Mouse (Mus musculus): ENCODE measurements around the gene Mtmr12. TPM values are rescaled to one million over a fixed set of nuclear protein-coding genes. Genes with fewer than 3 reads are reported as not detected.
"Not testable (repeated sequence)": the region's sequence is repeated elsewhere in the genome, so short reads cannot be mapped to it uniquely, and the experiment has no call there.

The Mtmr12 gene
- polyA plus RNA-seq, 1 experiment from 2014 or later: 6.5 TPM

DNA sequence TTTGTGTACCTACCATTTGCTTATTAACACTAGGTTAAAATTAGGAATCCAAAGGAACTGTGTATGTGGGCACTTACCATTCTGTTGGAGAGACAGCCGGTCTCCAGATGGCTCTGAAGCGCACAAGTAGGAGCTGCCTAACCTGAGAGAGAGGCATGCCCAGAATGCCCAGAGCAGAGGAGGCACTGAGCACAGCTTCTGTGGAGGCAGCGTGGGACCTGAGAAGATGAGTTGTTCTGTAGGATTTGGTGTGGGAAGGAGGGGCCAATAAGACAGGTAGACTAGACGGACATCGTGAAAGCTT, 10.5 kb downstream of the Mtmr12 start:
- H3K9ac ChIP-seq (replicated peaks): no peak overlapping the region
- no peaks in the 10 kb centered on the region for H3K27me3 ChIP-seq (replicated peaks)
- no peak overlapping the region for H3K4me2 ChIP-seq
- H3K4me1 ChIP-seq: peaks cover 12% of the 10 kb centered on the region
- H3K27ac ChIP-seq (replicated peaks): no peak overlapping the region
- no peaks in the 10 kb centered on the region for H3K36me3 ChIP-seq
- 89% methylated on average over 5 of the region's 5 CpGs for WGBS
- ATAC-seq (ENCODE audit: low FRiP score): no peak
- H3K9me3 ChIP-seq (replicated peaks): no peaks in the 10 kb centered on the region
- H3K4me3 ChIP-seq (replicated peaks): no peak overlapping the region

DNA sequence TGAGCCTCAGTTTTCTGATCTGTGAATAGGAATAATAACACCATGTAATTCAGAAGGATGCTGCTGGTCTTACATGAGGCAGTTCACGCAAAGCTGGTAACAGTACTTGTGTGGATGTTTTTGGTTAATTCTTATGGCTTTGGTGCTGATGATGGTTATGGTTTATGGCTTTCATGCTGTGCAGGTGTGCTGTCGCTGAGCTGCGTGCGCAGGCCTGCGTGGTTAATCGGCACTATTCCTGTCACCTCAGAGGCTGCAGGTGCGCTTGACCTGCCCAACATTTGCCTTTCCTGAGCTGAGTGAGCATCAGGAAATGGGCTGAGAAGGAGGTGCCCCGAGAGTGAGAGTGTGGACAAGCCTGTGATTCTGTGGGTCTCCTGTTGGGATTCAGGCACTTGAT, 11.3 kb downstream of the Mtmr12 start:
- H3K36me3 ChIP-seq: no peaks in the 10 kb centered on the region
- no peak overlapping the region for H3K27ac ChIP-seq (replicated peaks)
- ATAC-seq (ENCODE audit: low FRiP score): no peak
- H3K9ac ChIP-seq (replicated peaks): no peak overlapping the region
- WGBS: 96% methylated on average over 8 of the region's 8 CpGs
- peaks cover 12% of the 10 kb centered on the region for H3K4me1 ChIP-seq
- H3K4me2 ChIP-seq: no peak overlapping the region
- H3K4me3 ChIP-seq (replicated peaks): no peak overlapping the region
- H3K9me3 ChIP-seq (replicated peaks): no peaks in the 10 kb centered on the region
- H3K27me3 ChIP-seq (replicated peaks): no peaks in the 10 kb centered on the region

DNA sequence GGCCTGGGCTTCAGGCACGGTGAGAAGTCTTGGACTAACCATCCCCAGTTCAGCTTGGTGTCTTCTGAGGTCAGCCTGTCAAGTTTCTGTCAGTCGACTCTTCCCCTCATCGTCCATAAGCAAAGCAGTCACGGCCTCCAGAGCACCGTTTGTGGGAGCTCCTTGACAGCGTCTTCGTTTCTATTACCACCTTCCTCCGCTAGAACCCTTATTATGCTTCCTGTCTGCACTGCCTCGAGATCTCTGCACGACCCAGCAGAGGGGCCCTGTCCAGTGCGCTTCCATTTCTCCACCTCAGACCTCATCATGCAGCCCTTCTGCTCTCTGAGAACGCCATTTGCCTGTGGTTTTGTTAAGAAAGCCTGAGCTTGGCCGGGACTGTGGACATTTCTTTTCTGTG, 12.0 kb downstream of the Mtmr12 start:
- Histone ChIP-seq H3K4me2 (no peak overlapping the region), H3K27ac (replicated peaks) (no peak overlapping the region), H3K9ac (replicated peaks) (no peak overlapping the region), H3K36me3 (no peaks in the 10 kb centered on the region), H3K9me3 (replicated peaks) (no peaks in the 10 kb centered on the region), H3K27me3 (replicated peaks) (no peaks in the 10 kb centered on the region), H3K4me1 (peaks cover 7% of the 10 kb centered on the region), H3K4me3 (replicated peaks) (no peak overlapping the region)
- 80% methylated on average over 13 of the region's 13 CpGs for whole genome bisulfite sequencing
- no peak for ATAC-seq (ENCODE audit: low FRiP score)

DNA sequence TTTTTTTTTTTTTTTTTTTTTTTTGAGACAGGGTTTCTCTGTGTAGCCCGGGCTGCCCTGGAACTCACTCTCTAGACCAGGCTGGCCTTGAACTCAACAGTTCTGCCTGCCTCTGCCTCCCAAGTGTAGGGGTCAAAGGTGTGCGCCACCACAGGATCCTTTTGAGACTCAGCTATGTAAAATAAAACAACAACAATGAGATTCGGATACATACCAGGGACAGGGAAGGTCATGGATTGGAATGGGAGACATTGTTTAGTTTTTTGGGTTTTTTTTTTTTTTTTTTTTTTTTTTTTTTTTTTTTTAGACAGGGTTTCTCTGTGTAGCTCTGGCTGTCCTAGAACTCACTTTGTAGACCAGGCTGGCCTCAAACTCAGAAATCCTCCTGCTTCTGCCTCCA, 12.5 kb downstream of the Mtmr12 start:
- H3K27me3 ChIP-seq (replicated peaks); H3K36me3 ChIP-seq; ATAC-seq (ENCODE audit: low FRiP score); H3K4me2 ChIP-seq; H3K9me3 ChIP-seq (replicated peaks); H3K9ac ChIP-seq (replicated peaks); H3K27ac ChIP-seq (replicated peaks); H3K4me3 ChIP-seq (replicated peaks): not testable (repeated sequence)
- H3K4me1 ChIP-seq: peaks cover 12% of the 10 kb centered on the region
- 84% methylated on average over 3 of the region's 3 CpGs for WGBS

DNA sequence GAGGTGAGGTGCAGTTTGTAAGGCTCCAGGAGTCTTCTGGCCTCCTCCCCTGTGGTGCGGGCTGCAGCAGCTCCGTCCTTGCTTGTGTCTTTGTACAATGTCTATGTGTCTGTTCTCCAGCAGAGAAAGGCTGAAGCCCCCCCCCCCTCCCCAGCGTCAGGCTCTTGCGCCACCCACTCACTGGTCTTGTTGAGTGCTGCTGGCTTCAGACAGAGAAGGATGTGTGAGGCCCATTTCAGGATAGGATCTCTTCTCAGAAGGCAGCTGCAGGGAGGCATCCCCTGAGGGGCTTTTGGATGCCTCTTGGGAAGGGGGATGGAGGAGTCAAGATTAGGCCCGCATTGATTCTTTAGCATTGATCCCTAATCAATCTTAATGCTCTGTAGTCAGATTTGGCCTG, 13.0 kb downstream of the Mtmr12 start:
- H3K36me3 ChIP-seq: no peaks in the 10 kb centered on the region
- no peaks in the 10 kb centered on the region for H3K27me3 ChIP-seq (replicated peaks)
- H3K9me3 ChIP-seq (replicated peaks): no peaks in the 10 kb centered on the region
- no peak overlapping the region for H3K4me2 ChIP-seq
- no peak for ATAC-seq (ENCODE audit: low FRiP score)
- H3K9ac ChIP-seq (replicated peaks): no peak overlapping the region
- H3K27ac ChIP-seq (replicated peaks): no peak overlapping the region
- H3K4me1 ChIP-seq: peaks cover 17% of the 10 kb centered on the region
- H3K4me3 ChIP-seq (replicated peaks): no peak overlapping the region
- WGBS: 40% methylated on average over 5 of the region's 5 CpGs

DNA sequence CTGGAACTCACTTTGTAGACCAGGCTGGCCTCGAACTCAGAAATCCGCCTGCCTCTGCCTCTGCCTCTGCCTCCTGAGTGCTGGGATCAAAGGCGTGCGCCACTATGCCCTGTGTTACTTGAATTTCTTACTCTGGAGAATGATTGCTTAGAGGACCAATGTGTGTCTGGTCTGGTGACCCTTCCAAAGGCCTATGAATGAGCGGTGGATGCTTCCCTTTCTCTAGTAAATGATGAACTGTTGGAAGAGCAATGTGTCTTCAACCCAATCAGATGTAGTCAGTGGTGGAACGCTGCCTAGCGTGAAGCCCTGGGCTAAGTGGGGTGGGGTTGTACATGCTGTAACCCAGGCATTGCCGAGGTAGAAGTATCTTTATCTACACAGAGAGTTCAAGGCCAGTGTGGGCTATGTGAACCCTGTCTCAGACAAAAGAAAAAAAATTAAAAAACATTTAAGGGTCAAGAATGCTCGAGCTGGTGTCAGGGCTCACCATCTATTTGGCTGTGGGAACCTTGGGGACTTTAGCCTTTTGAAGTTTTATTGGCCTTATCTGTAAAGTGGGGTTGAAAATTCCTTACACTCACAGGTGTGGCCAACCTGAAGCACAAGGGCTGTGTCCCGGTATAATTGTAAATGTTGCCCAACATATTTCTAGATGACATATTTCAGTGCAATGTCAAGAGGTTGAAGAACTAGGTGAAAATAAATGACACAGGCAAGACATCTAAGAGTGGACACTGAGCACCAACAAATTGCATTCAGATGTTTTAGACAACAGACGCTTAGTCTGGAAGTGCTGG, 14.0 kb downstream of the Mtmr12 start:
- H3K4me3 ChIP-seq (replicated peaks): no peak overlapping the region
- H3K9me3 ChIP-seq (replicated peaks): no peaks in the 10 kb centered on the region
- ATAC-seq (ENCODE audit: low FRiP score): no peak
- H3K4me2 ChIP-seq: no peak overlapping the region
- no peaks in the 10 kb centered on the region for H3K36me3 ChIP-seq
- no peaks in the 10 kb centered on the region for H3K27me3 ChIP-seq (replicated peaks)
- H3K9ac ChIP-seq (replicated peaks): no peak overlapping the region
- H3K4me1 ChIP-seq: peaks cover 17% of the 10 kb centered on the region
- H3K27ac ChIP-seq (replicated peaks): no peak overlapping the region
- 92% methylated on average over 11 of the region's 11 CpGs for WGBS

DNA sequence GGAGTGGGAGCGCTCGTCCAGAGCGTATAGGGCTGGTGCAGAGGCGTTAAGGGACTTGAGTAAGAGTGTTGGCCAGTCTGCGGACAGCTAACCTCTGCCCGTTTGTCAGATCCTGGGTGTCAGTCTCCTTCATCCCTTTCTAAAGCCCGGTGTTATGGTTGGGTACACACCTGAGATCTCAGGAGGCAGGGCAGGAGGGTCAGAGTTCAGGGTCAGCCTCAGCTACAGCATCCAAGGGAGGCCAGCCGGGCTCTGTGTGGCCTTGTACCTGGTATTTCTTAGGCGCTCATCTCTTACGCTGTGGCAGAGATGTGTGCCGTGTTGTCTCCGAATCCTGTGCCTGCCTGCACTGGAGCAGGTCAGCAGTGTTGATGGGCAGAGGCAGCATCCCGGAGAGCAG, 16.3 kb downstream of the Mtmr12 start:
- no peaks in the 10 kb centered on the region for H3K27me3 ChIP-seq (replicated peaks)
- peaks cover 13% of the 10 kb centered on the region for H3K4me1 ChIP-seq
- no peak overlapping the region for H3K4me3 ChIP-seq (replicated peaks)
- no peaks in the 10 kb centered on the region for H3K9me3 ChIP-seq (replicated peaks)
- H3K27ac ChIP-seq (replicated peaks): no peak overlapping the region
- 91% methylated on average over 13 of the region's 13 CpGs for WGBS
- no peak for ATAC-seq (ENCODE audit: low FRiP score)
- no peak overlapping the region for H3K4me2 ChIP-seq
- H3K9ac ChIP-seq (replicated peaks): no peak overlapping the region
- H3K36me3 ChIP-seq: no peaks in the 10 kb centered on the region

DNA sequence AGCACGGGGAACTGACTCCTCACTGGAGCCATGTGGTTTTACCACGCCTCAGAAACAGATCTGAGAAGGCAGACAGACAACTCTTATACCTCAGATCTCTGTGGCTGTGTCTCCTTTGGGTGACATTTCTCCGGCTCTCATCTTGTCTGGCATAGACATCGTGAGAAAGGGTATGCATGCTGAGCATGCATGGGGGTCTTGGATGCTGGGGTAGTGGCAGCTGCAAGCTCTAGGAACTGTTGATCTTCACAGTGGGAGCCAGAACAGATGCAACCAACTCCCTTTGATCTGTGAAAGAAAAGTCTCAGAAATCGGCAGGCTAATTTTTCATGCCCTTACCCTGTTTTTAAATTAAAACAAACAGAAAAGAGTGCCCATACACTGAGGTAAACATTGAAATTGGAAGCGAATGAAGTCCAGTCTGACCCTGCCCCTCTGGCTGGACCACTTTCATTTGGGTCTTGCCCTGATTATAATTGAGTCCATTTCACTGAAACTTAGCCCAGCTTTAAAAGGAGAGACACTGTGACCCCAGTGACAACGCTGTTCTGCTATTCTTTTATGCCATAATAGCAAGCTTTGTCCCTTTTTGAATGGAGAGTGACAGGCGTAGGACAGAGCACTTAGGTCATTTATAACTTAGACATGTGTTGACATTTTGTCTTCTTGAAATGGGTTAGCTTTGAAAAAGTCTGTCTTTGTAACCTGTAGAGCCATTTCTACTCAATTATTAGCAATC, 17.9 kb downstream of the Mtmr12 start:
- H3K4me2 ChIP-seq: no peak overlapping the region
- no peaks in the 10 kb centered on the region for H3K27me3 ChIP-seq (replicated peaks)
- ATAC-seq (ENCODE audit: low FRiP score): no peak
- no peaks in the 10 kb centered on the region for H3K9me3 ChIP-seq (replicated peaks)
- peak overlapping the region; percentile 38; the same call in 1 of the 2 replicates for H3K27ac ChIP-seq (replicated peaks)
- WGBS: 14% methylated on average over 8 of the region's 8 CpGs
- H3K36me3 ChIP-seq: no peaks in the 10 kb centered on the region
- no peak overlapping the region for H3K9ac ChIP-seq (replicated peaks)
- no peak overlapping the region for H3K4me3 ChIP-seq (replicated peaks)
- H3K4me1 ChIP-seq: peaks cover 13% of the 10 kb centered on the region

DNA sequence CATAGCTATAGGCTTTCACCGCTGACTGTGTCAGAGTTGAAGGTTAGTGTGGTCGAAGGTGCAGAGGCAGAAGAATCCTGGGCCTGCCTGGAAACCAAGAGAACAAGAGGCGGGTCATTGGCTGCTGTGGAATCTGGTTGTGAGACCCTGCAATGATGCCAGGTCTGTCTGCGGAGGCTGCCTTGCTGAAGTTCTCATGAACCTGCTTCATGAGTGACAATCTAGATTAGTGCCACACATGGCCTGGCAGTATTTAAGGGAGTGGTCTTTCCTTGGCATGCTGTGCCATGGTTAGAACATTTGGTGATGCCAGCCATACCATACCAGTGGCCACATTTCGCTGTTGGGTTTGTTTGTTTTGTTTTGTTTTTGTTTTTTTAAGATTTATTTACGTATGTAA, 18.6 kb downstream of the Mtmr12 start:
- no peak overlapping the region for H3K4me3 ChIP-seq (replicated peaks)
- no peak overlapping the region for H3K9ac ChIP-seq (replicated peaks)
- no peak overlapping the region for H3K4me2 ChIP-seq
- H3K27ac ChIP-seq (replicated peaks): no peak overlapping the region
- no peaks in the 10 kb centered on the region for H3K27me3 ChIP-seq (replicated peaks)
- ATAC-seq (ENCODE audit: low FRiP score): no peak
- no peaks in the 10 kb centered on the region for H3K36me3 ChIP-seq
- peaks cover 13% of the 10 kb centered on the region for H3K4me1 ChIP-seq
- 64% methylated on average over 6 of the region's 6 CpGs for WGBS
- no peaks in the 10 kb centered on the region for H3K9me3 ChIP-seq (replicated peaks)

DNA sequence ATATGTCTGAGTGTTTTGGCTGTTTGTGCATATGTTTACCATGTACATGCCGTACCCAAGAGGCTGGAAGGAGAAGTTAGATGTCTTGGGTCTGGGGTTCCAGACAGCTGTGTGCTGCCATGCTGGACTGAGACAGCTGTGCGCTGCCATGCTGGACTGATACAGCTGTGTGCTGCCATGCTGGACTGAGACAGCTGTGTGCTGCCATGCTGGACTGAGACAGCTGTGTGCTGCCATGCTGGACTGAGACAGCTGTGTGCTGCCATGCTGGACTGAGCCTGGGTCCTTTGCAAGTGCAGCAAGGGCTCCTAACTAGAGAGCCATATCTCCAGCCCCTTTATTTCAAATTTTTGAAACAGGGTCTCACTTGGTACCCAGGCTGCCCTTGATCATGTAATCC, 19.4 kb downstream of the Mtmr12 start:
- no peak overlapping the region for H3K4me3 ChIP-seq (replicated peaks)
- no peaks in the 10 kb centered on the region for H3K36me3 ChIP-seq
- H3K9me3 ChIP-seq (replicated peaks): no peaks in the 10 kb centered on the region
- H3K9ac ChIP-seq (replicated peaks): no peak overlapping the region
- H3K4me1 ChIP-seq: peaks cover 13% of the 10 kb centered on the region
- WGBS: 88% methylated on average over 2 of the region's 2 CpGs
- H3K27me3 ChIP-seq (replicated peaks): no peaks in the 10 kb centered on the region
- H3K27ac ChIP-seq (replicated peaks): no peak overlapping the region
- no peak for ATAC-seq (ENCODE audit: low FRiP score)
- no peak overlapping the region for H3K4me2 ChIP-seq

DNA sequence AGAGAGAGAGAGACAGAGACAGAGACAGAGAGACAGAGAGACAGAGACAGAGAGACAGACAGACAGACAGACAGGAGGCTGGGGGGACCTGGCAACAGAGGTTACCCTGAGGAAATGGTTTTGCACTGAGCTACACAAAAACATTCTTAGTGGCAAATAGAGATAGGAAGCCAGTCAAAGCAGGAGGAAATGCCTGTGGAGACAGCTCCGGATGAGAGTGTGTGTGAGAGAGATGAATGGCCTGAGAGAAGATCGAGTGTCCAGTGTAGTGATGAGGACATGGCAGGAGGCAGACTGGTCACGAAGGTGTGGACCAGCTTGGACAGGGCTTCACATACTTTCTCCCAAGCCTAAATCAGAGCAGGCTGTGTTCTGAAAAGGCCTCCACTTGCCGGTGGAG, 20.2 kb downstream of the Mtmr12 start:
- Histone ChIP-seq H3K4me1 (peaks cover 16% of the 10 kb centered on the region), H3K4me3 (replicated peaks) (no peak overlapping the region), H3K27me3 (replicated peaks) (no peaks in the 10 kb centered on the region), H3K4me2 (no peak overlapping the region), H3K36me3 (no peaks in the 10 kb centered on the region), H3K27ac (replicated peaks) (no peak overlapping the region), H3K9me3 (replicated peaks) (no peaks in the 10 kb centered on the region), H3K9ac (replicated peaks) (no peak overlapping the region)
- WGBS: 71% methylated on average over 4 of the region's 4 CpGs
- no peak for ATAC-seq (ENCODE audit: low FRiP score)

DNA sequence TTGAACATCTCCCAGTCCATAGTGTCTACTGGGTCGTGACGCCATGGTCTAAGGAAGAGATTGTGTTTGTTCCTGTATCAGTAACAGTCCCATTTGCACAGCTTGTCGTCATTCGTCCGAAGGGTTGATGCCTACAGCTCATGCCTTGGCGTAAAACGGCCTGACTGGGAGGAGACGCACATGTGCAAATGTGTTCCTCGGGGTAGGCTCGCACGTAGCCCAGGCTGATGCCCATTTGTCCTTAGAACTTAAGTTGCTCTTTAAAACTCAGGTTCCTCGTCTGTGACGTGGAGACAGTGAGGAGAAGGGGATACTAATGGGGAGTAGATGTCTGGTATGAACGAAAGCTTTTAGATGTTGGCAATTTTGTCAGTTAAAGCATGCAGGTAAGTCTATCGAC, 22.1 kb downstream of the Mtmr12 start:
- Histone ChIP-seq H3K4me1 (peaks cover 13% of the 10 kb centered on the region; the same call in 1 of the 2 replicates), H3K27ac (replicated peaks) (no peak overlapping the region), H3K27me3 (replicated peaks) (no peaks in the 10 kb centered on the region), H3K4me2 (no peak overlapping the region), H3K4me3 (replicated peaks) (no peak overlapping the region), H3K36me3 (no peaks in the 10 kb centered on the region), H3K9ac (replicated peaks) (no peak overlapping the region), H3K9me3 (replicated peaks) (no peaks in the 10 kb centered on the region)
- no peak for ATAC-seq (ENCODE audit: low FRiP score)
- 98% methylated on average over 15 of the region's 15 CpGs for WGBS

Data from neural tube, embryonic 15.5 days (tissue).